Mouse (Mus musculus): ENCODE measurements around the gene Daxx. TPM values are rescaled to one million over a fixed set of nuclear protein-coding genes. Genes with fewer than 3 reads are reported as not detected.
"Not testable (repeated sequence)": the region's sequence is repeated elsewhere in the genome, so short reads cannot be mapped to it uniquely, and the experiment has no call there.

Gene Daxx
- total RNA-seq, 2 experiments from 2014 or later = 23.4 to 23.9 TPM

- ATAC-seq (replicated peaks; ENCODE audit: low FRiP score, poor library complexity, severe bottlenecking) = no peak
Observed at GRCm38 (mm10) chr17:33901653-33902052, 7.6 kb upstream of the Daxx start.

- ATAC-seq (replicated peaks; ENCODE audit: low FRiP score, poor library complexity, severe bottlenecking) = no peak
Observed at GRCm38 (mm10) chr17:33902079-33902478, 7.1 kb upstream of the Daxx start.

- no peak for ATAC-seq (replicated peaks; ENCODE audit: low FRiP score, poor library complexity, severe bottlenecking)
Observed at GRCm38 (mm10) chr17:33902491-33902890, 6.7 kb upstream of the Daxx start.

- ATAC-seq (replicated peaks; ENCODE audit: low FRiP score, poor library complexity, severe bottlenecking) = not testable (repeated sequence)
Observed at GRCm38 (mm10) chr17:33903911-33904651, 5.1 kb upstream of the Daxx start.

GRCm38 (mm10) chr17:33904835-33905234, 4.4 kb upstream of the Daxx start, which contains the start of gene Platr17:
Platr17 (plus strand) TSS chr17:33905135.
- not testable (repeated sequence) for ATAC-seq (replicated peaks; ENCODE audit: low FRiP score, poor library complexity, severe bottlenecking)

- ATAC-seq (replicated peaks; ENCODE audit: low FRiP score, poor library complexity, severe bottlenecking) = peak; percentile 66
Observed at GRCm38 (mm10) chr17:33908331-33909076, 710 bp upstream of the Daxx start.

GRCm38 (mm10) chr17:33909869-33910250, 646 bp downstream of the Daxx start:
- peak; percentile 10; the same call in 1 of the 2 replicates for ATAC-seq (replicated peaks; ENCODE audit: low FRiP score, poor library complexity, severe bottlenecking)

- ATAC-seq (replicated peaks; ENCODE audit: low FRiP score, poor library complexity, severe bottlenecking) = no peak
Observed at GRCm38 (mm10) chr17:33910346-33911051, 1.3 kb downstream of the Daxx start.

GRCm38 (mm10) chr17:33911052-33911812, 2.0 kb downstream of the Daxx start:
- no peak for ATAC-seq (replicated peaks; ENCODE audit: low FRiP score, poor library complexity, severe bottlenecking)

GRCm38 (mm10) chr17:33911813-33912414, 2.7 kb downstream of the Daxx start:
- no peak for ATAC-seq (replicated peaks; ENCODE audit: low FRiP score, poor library complexity, severe bottlenecking)

- no peak for ATAC-seq (replicated peaks; ENCODE audit: low FRiP score, poor library complexity, severe bottlenecking)
Observed at GRCm38 (mm10) chr17:33913264-33913663, 4.0 kb downstream of the Daxx start.

GRCm38 (mm10) chr17:33913905-33914304, 4.7 kb downstream of the Daxx start:
- no peak for ATAC-seq (replicated peaks; ENCODE audit: low FRiP score, poor library complexity, severe bottlenecking)

- no peak for ATAC-seq (replicated peaks; ENCODE audit: low FRiP score, poor library complexity, severe bottlenecking)
Observed at GRCm38 (mm10) chr17:33914969-33915391, 5.8 kb downstream of the Daxx start.

- ATAC-seq (replicated peaks; ENCODE audit: low FRiP score, poor library complexity, severe bottlenecking) = peak; percentile 68
Observed at GRCm38 (mm10) chr17:33915671-33916250, 6.5 kb downstream of the Daxx start, which contains the start of the genes Tapbp and Zbtb22. Tapbp (plus strand) TSS chr17:33915899. Zbtb22 (plus strand) TSS chr17:33915904.

GRCm38 (mm10) chr17:33916294-33916693, 7.1 kb downstream of the Daxx start:
- no peak for ATAC-seq (replicated peaks; ENCODE audit: low FRiP score, poor library complexity, severe bottlenecking)

GRCm38 (mm10) chr17:33916847-33917655, 7.8 kb downstream of the Daxx start:
- ATAC-seq (replicated peaks; ENCODE audit: low FRiP score, poor library complexity, severe bottlenecking) = no peak

GRCm38 (mm10) chr17:33917656-33918292, 8.6 kb downstream of the Daxx start:
- no peak for ATAC-seq (replicated peaks; ENCODE audit: low FRiP score, poor library complexity, severe bottlenecking)

Data from erythroid progenitor cell, adult 5-6 weeks (primary cell).